Mouse (Mus musculus): ENCODE measurements around the gene Ern1. TPM values are rescaled to one million over a fixed set of nuclear protein-coding genes. Genes with fewer than 3 reads are reported as not detected.
"Not testable (repeated sequence)": the region's sequence is repeated elsewhere in the genome, so short reads cannot be mapped to it uniquely, and the experiment has no call there.

The Ern1 gene
- polyA plus RNA-seq, 1 experiment from 2014 or later = 6.8 TPM

GRCm38 (mm10) chr11:106501308-106502158 is 13.9 kb upstream of the Ern1 start:
- ATAC-seq (ENCODE audit: low FRiP score, low read depth) = peak; percentile 34
- H3K9ac ChIP-seq = peak overlapping the region; percentile 100
- H3K36me3 ChIP-seq = peaks cover 9% of the 10 kb centered on the region
- peak overlapping the region; percentile 71 for H3K4me2 ChIP-seq (replicated peaks)
- peaks cover 9% of the 10 kb centered on the region; the same call in 1 of the 2 replicates for H3K4me1 ChIP-seq
- H3K27me3 ChIP-seq = no peaks in the 10 kb centered on the region
- WGBS = 2% methylated on average over 22 of the region's 22 CpGs
- no peaks in the 10 kb centered on the region for H3K9me3 ChIP-seq
- peak overlapping the region; percentile 94 for H3K4me3 ChIP-seq
- H3K27ac ChIP-seq = peak overlapping the region; percentile 99

GRCm38 (mm10) chr11:106500393-106501307 is 13.0 kb upstream of the Ern1 start:
- Histone ChIP-seq H3K36me3 (0 out of 2 replicates have a peak, but pooled peaks cover 2% of the 10 kb centered on the region), H3K9ac (peak overlapping the region; percentile 100), H3K4me2 (replicated peaks) (peak overlapping the region; percentile 71), H3K27me3 (no peaks in the 10 kb centered on the region), H3K27ac (peak overlapping the region; percentile 99), H3K4me1 (peaks cover 9% of the 10 kb centered on the region; the same call in 1 of the 2 replicates), H3K4me3 (peak overlapping the region; percentile 94), H3K9me3 (no peaks in the 10 kb centered on the region)
- ATAC-seq (ENCODE audit: low FRiP score, low read depth) = peak; percentile 98
- WGBS = under 1% methylated on average over 50 of the region's 55 CpGs

GRCm38 (mm10) chr11:106498739-106499379 is 11.2 kb upstream of the Ern1 start:
- Histone ChIP-seq H3K9me3 (no peaks in the 10 kb centered on the region), H3K9ac (no peak overlapping the region; the same call in 1 of the 2 replicates), H3K4me3 (no peak overlapping the region), H3K27ac (0 out of 2 replicates have a peak overlapping the region, but pooled peaks have one; percentile 6), H3K4me2 (replicated peaks) (no peak overlapping the region), H3K4me1 (peaks cover 9% of the 10 kb centered on the region; the same call in 1 of the 2 replicates), H3K36me3 (no peaks in the 10 kb centered on the region), H3K27me3 (no peaks in the 10 kb centered on the region)
- ATAC-seq (ENCODE audit: low FRiP score, low read depth) = no peak
- WGBS = 31% methylated on average over 4 of the region's 4 CpGs

GRCm38 (mm10) chr11:106497926-106498325 is 10.3 kb upstream of the Ern1 start:
- no peaks in the 10 kb centered on the region for H3K9me3 ChIP-seq

GRCm38 (mm10) chr11:106497009-106497408 is 9.4 kb upstream of the Ern1 start:
- WGBS = 79% methylated on average over 2 of the region's 2 CpGs
- not testable (repeated sequence) for H3K4me3 ChIP-seq; H3K27me3 ChIP-seq; H3K4me2 ChIP-seq (replicated peaks); H3K9ac ChIP-seq; H3K36me3 ChIP-seq; H3K27ac ChIP-seq; H3K9me3 ChIP-seq; H3K4me1 ChIP-seq; ATAC-seq (ENCODE audit: low FRiP score, low read depth)

More at GRCm38 (mm10) chr11:106497926-106498325, 10.3 kb upstream of the Ern1 start:
- Histone ChIP-seq H3K27ac (no peak overlapping the region), H3K4me1 (peaks cover 9% of the 10 kb centered on the region; the same call in 1 of the 2 replicates), H3K9ac (no peak overlapping the region), H3K4me2 (replicated peaks) (no peak overlapping the region), H3K4me3 (no peak overlapping the region), H3K27me3 (no peaks in the 10 kb centered on the region), H3K36me3 (no peaks in the 10 kb centered on the region)
- WGBS = 90% methylated on average over 2 of the region's 2 CpGs
- ATAC-seq (ENCODE audit: low FRiP score, low read depth) = no peak

GRCm38 (mm10) chr11:106492984-106493669 is 5.5 kb upstream of the Ern1 start:
- H3K4me2 ChIP-seq (replicated peaks) = no peak overlapping the region

GRCm38 (mm10) chr11:106491393-106491792 is 3.7 kb upstream of the Ern1 start:
- H3K9me3 ChIP-seq = no peaks in the 10 kb centered on the region
- 3% methylated on average over 3 of the region's 3 CpGs for WGBS
- H3K4me2 ChIP-seq (replicated peaks) = no peak overlapping the region
- H3K27me3 ChIP-seq = no peaks in the 10 kb centered on the region
- H3K9ac ChIP-seq = no peak overlapping the region
- H3K36me3 ChIP-seq = no peaks in the 10 kb centered on the region
- H3K4me3 ChIP-seq = no peak overlapping the region
- ATAC-seq (ENCODE audit: low FRiP score, low read depth) = no peak
- peaks cover 7% of the 10 kb centered on the region for H3K4me1 ChIP-seq
- H3K27ac ChIP-seq = no peak overlapping the region

More at GRCm38 (mm10) chr11:106492984-106493669, 5.5 kb upstream of the Ern1 start:
- Histone ChIP-seq H3K4me1 (0 out of 2 replicates have a peak, but pooled peaks cover 1% of the 10 kb centered on the region), H3K36me3 (no peaks in the 10 kb centered on the region), H3K9ac (no peak overlapping the region), H3K9me3 (no peaks in the 10 kb centered on the region), H3K4me3 (no peak overlapping the region), H3K27me3 (no peaks in the 10 kb centered on the region), H3K27ac (no peak overlapping the region)
- no peak for ATAC-seq (ENCODE audit: low FRiP score, low read depth)
- WGBS = 78% methylated on average over 7 of the region's 7 CpGs

- ATAC-seq (ENCODE audit: low FRiP score, low read depth); H3K4me2 ChIP-seq (replicated peaks); H3K27me3 ChIP-seq; H3K36me3 ChIP-seq; H3K9ac ChIP-seq; H3K27ac ChIP-seq; H3K4me3 ChIP-seq; H3K9me3 ChIP-seq: not testable (repeated sequence)
- WGBS = 84% methylated on average over 6 of the region's 6 CpGs
- peaks cover 14% of the 10 kb centered on the region for H3K4me1 ChIP-seq
Measured at GRCm38 (mm10) chr11:106490600-106490999, 2.9 kb upstream of the Ern1 start.

- Histone ChIP-seq H3K4me3 (no peak overlapping the region), H3K27me3 (no peaks in the 10 kb centered on the region), H3K4me2 (replicated peaks) (no peak overlapping the region), H3K9me3 (no peaks in the 10 kb centered on the region), H3K4me1 (peaks cover 16% of the 10 kb centered on the region), H3K9ac (no peak overlapping the region), H3K36me3 (no peaks in the 10 kb centered on the region), H3K27ac (no peak overlapping the region)
- WGBS = 50% methylated on average over 10 of the region's 10 CpGs
- ATAC-seq (ENCODE audit: low FRiP score, low read depth) = no peak
Measured at GRCm38 (mm10) chr11:106490057-106490456, 2.4 kb upstream of the Ern1 start.

GRCm38 (mm10) chr11:106489036-106489693 is 1.5 kb upstream of the Ern1 start:
- Histone ChIP-seq H3K27ac (no peak overlapping the region), H3K9me3 (no peaks in the 10 kb centered on the region), H3K27me3 (no peaks in the 10 kb centered on the region), H3K4me3 (no peak overlapping the region), H3K9ac (no peak overlapping the region), H3K4me1 (peaks cover 16% of the 10 kb centered on the region), H3K4me2 (replicated peaks) (no peak overlapping the region), H3K36me3 (no peaks in the 10 kb centered on the region)
- ATAC-seq (ENCODE audit: low FRiP score, low read depth) = no peak
- 52% methylated on average over 7 of the region's 7 CpGs for WGBS
